Mouse (Mus musculus) small intestine, adult 2 months (tissue): Measurements from ENCODE around the gene Zbtb44.

Experiments
- CTCF ChIP-seq: fragments of 200-500 bp; IDR thresholded peaks from 2 replicates; pipeline ENCODE4 v1.5.1; 2012; ENCODE audit warnings: low read depth, mild to moderate bottlenecking, control low read depth, inconsistent platforms, low read length, moderate library complexity, mixed read lengths; ENCODE audit not compliant: insufficient replicate concordance, insufficient read length; ENCODE audit errors: extremely low read depth
- POLR2A ChIP-seq: fragments of 200-500 bp; IDR thresholded peaks from 2 replicates; pipeline ENCODE4 v1.6.1; 2012; ENCODE audit warnings: low read depth, mild to moderate bottlenecking, control low read depth, inconsistent platforms, low read length, moderate library complexity

DNA sequence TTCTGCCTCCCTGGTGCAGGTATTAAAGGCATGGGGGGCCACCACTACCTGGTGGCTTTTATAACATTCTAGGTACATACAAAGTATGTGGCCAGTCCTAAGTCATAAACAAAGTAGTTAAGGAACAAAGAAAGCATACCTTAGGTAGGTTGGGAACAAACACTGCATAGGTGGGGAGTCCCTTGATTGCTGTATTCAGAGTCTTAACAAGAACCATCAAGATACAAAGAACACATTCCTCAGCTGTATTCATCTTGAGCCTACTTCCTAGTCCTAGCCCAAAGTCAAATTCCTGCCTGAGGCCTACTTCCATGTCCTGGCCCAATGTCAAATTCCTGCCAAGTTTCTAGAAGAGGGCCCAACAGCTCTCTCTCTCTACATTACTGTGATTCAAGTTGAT is 11.7 kb upstream of the Zbtb44 start:
- TF ChIP-seq CTCF: no peak
- TF ChIP-seq POLR2A: no peak
